Mouse (Mus musculus): ENCODE measurements around the gene Dand5.

DNA sequence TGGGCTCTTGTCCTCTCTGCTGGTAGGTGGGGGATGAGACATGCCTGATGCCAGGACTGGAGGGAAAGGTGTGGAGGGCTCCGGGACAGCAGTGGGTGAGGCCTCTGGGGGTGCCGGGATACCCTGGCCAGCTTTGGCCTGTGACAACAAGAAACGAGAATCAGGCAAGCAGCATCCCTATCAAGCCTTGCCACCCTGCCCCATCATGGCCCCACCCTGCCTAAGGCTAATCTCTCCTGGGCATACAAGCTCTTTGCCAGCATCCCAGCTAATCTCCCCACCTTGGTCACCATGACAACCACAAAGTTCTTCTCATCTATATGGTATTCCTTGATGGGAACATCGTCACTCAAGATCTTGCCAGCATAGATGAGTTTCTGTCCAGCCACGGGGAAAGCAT, 15.9 kb upstream of the Dand5 start:
- TF ChIP-seq POLR2A (IDR thresholded peaks at IDR 0.05; ENCODE audit: borderline replicate concordance, extremely low read depth, low read depth, low read length) (no peak), CTCF (IDR thresholded peaks at IDR 0.05; ENCODE audit: insufficient read depth, low read length) (no peak)
